Mouse (Mus musculus) stomach, postnatal 0 days (tissue): ENCODE results near the gene Mcpt2.
"Not testable (repeated sequence)": the region's sequence is repeated elsewhere in the genome, so short reads cannot be mapped to it uniquely, and the experiment has no call there.

Experiments
- CTCF ChIP-seq: IDR thresholded peaks from 2 replicates; pipeline ENCODE4 v1.5.1; 2016; ENCODE audit warnings: antibody characterized with exemption, low read depth, mild to moderate bottlenecking, moderate library complexity
- EP300 ChIP-seq: optimal IDR thresholded peaks from 2 replicates; pipeline ENCODE3; 2016; ENCODE audit warnings: antibody characterized with exemption

DNA sequence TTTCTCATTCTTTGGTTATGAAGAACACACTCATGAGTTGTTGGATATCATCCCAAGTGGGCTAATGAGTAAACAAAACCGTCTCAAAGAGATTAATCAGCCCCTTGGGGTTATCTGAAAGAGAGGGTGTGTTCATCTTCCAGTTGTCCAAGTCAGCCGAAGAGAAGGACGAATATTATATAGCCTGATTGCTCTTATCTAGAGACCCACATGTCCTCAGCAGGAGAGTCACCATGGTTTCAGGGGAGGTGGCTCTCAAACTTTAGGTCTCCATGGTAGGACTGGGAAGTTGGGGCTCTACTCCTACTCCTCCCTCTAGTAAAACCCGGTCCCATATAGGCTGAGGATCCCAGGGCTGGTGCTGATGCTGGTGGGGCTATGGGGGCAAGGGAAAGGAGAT, 20.5 kb upstream of the Mcpt2 start:
- not testable (repeated sequence) for TF ChIP-seq CTCF, EP300
